Mouse (Mus musculus): ENCODE measurements around the gene Tmpo.

The Tmpo gene

DNA sequence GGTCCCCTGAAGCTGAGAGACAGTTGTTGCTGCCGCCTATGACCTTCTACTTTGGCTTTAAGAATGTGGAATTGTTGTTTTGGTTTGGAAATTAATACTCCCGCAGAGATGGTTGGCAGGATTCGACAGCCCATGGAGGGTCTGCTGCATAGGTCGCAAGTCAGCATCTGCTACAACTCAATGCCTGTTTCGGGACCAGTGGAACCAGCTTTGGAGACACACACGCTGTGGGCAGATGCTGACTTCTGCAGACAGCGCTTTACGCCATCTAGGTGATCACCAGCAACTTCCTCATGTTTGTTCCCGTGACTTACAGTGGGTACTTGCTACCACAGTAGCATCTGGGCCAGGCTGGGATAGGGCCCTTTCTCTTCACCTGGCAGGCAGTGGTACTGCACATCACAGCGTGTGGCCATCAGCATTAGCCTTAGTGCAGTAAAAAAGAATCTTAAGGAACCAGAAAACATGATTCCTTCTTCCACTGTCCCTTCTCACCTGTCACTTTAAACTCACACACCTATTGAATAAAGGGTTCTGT, 38.4 kb downstream of the Tmpo start:
- CTCF ChIA-PET, result interaction anchor here in 2 of 4 experiments (0.6 to 2.1 kb wide), 2 partner anchors 24 to 33 kb away, joined by 5 read pairs; no protein-coding TSS in a partner anchor
- POLR2A ChIA-PET, result interaction anchor here in 2 of 4 experiments (1.1 to 5.3 kb wide), 8 partner anchors 10 to 38 kb away, joined by 3 to 33 read pairs (median 4); partner anchors contain the start of gene Tmpo (in 1 of the 2)

GRCm38 (mm10) chr10:91141564-91141963, 39.6 kb downstream of the Tmpo start:
- CTCF ChIA-PET, result interaction anchor here in 1 of 4 experiments (1.1 to 2.1 kb wide), 4 partner anchors 10 to 108 kb away, joined by 3 to 8 read pairs (median 5); no protein-coding TSS in a partner anchor
- POLR2A ChIA-PET, result interaction anchor here in 2 of 4 experiments (0.9 to 5.3 kb wide), 14 partner anchors 9 to 59 kb away, joined by 3 to 33 read pairs (median 4); partner anchors contain the start of genes Apaf1 (in 1 of the 2), Ikbip (in 1 of the 2) and Tmpo (in 1 of the 2)

GRCm38 (mm10) chr10:91139148-91139766, 41.9 kb downstream of the Tmpo start:
- POLR2A ChIA-PET, result interaction anchor here in 3 of 4 experiments (0.7 to 6.2 kb wide), 16 partner anchors 7 to 57 kb away, joined by 3 to 40 read pairs (median 6); partner anchors contain the start of genes Apaf1 (in 1 of the 3), Ikbip (in 1 of the 3) and Slc25a3 (in 1 of the 3)
- CTCF ChIA-PET, result interaction anchor here in 1 of 4 experiments (1.1 to 2.5 kb wide), 2 partner anchors 78 to 79 kb away, joined by 5 to 7 read pairs; no protein-coding TSS in a partner anchor

DNA sequence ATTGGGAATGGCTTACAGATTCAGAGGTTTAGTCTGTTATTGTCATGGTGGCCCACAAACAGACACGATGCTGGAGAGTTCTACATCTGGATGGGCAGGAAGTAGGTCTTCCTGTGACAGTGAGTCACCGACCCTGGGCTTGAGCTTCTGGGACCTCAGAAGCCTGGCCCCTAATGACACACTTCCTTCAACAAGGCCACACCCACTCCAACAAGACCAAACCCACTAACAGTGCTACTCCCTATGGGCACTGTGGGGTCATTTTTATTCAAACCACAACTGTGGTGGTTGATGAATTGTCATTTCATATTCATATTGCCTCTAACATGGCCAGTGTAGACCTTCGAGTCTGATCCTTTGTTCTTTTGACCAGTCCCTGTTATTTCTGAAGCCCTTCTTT, 42.8 kb downstream of the Tmpo start:
- CTCF ChIA-PET, result interaction anchor here in 3 of 4 experiments (0.6 to 2.5 kb wide), 3 partner anchors 11 to 448 kb away, joined by 3 to 7 read pairs (median 4); no protein-coding TSS in a partner anchor
- POLR2A ChIA-PET, result interaction anchor here in 3 of 4 experiments (0.8 to 6.2 kb wide), 17 partner anchors 10 to 56 kb away, joined by 3 to 40 read pairs (median 5); partner anchors contain the start of genes Apaf1 (in 1 of the 3) and Ikbip (in 1 of the 3)

DNA sequence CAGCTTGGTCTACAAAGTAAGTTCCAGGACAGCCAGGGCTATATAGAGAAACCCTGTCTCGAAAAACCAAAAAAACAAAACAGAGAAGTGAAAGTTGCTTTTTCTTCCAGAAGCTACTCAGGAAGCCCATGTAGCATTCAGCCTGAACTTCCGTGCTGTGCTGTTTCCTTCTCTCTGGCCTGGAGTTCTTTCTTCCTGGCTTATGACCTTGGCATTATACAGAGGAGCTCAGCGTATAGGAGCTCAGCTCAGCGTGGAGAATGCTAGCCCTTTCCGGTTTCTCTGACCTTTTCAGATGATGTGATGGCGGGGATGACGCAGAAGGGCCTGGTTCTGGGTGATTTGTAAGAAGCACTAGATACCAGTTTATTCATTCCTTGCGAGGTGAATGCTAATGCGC, 43.7 kb downstream of the Tmpo start:
- POLR2A ChIA-PET, result interaction anchor here (0.6 to 6.2 kb wide), 24 partner anchors 8 to 114 kb away, joined by 3 to 40 read pairs (median 4); partner anchors contain the start of genes Apaf1 (in 1 of the 4), Ikbip (in 1 of the 4) and Slc25a3 (in 1 of the 4)
- CTCF ChIA-PET, result interaction anchor here in 3 of 4 experiments (0.6 to 2.5 kb wide), 5 partner anchors 8 to 105 kb away, joined by 3 to 7 read pairs (median 3); no protein-coding TSS in a partner anchor

DNA sequence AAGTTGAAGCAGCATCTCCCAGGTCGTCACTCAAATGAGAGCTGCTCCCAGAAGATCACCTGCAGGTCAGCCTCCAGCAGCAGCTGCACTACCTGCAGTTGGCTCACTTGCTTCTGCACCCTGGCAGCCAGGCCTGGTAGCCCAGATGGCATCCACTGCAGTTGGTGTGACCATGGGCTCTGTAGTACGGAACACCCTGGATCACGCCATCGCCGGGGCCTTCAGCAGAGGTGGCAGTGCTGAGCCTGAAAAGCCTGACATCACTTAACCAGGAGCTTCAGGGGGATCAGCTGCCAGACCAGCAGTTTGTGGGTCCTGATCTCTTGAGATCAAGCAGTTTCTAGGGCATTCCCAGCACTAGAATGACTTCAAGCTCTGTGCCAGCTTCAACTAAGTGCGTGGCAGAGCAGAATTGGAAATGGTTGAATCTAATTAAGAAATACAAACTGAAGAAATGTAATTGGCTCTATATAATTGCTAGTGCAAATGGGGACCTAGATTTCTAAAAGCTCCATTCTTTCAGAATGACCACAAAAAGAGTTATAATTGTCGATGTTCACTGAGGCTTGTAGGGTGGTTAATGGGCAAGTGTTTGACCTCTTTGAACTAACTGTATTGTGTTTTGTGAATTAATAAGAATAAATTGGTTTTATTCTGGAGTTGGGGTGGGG, 45.7 kb downstream of the Tmpo start:
- ChIA-PET POLR2A (interaction anchor here in 2 of 4 experiments (0.9 to 6.2 kb wide), 10 partner anchors 6 to 68 kb away, joined by 3 to 40 read pairs (median 4); partner anchors contain the start of genes Apaf1 (in 1 of the 2) and Ikbip (in 1 of the 2)), CTCF (interaction anchor here in 1 of 4 experiments (0.8 kb wide), 1 partner anchor 10 kb away, joined by 3 read pairs; no protein-coding TSS in a partner anchor)

GRCm38 (mm10) chr10:91131565-91131964, 49.5 kb downstream of the Tmpo start:
- ChIA-PET POLR2A (interaction anchor here in 3 of 4 experiments (0.6 to 6.1 kb wide), 19 partner anchors 8 to 103 kb away, joined by 3 to 33 read pairs (median 4); partner anchors contain the start of genes Apaf1 (in 1 of the 3), Ikbip (in 1 of the 3), Slc25a3 (in 1 of the 3) and Tmpo (in 1 of the 3)), CTCF (interaction anchor here in 1 of 4 experiments (0.7 to 1.2 kb wide), 3 partner anchors 9 to 35 kb away, joined by 3 to 8 read pairs (median 3); no protein-coding TSS in a partner anchor)

GRCm38 (mm10) chr10:91130792-91131191, 50.3 kb downstream of the Tmpo start:
- POLR2A ChIA-PET, result interaction anchor here in 3 of 4 experiments (0.6 to 6.1 kb wide), 12 partner anchors 8 to 52 kb away, joined by 3 to 33 read pairs (median 6); partner anchors contain the start of genes Apaf1 (in 1 of the 3), Ikbip (in 1 of the 3) and Tmpo (in 1 of the 3)
- CTCF ChIA-PET, result interaction anchor here in 2 of 4 experiments (0.6 to 1.2 kb wide), 2 partner anchors 11 to 129 kb away, joined by 4 to 8 read pairs; no protein-coding TSS in a partner anchor

- POLR2A ChIA-PET, result interaction anchor here in 2 of 4 experiments (0.5 to 2.0 kb wide), 4 partner anchors 9 to 38 kb away, joined by 3 to 9 read pairs (median 5); no protein-coding TSS in a partner anchor
- CTCF ChIA-PET, result interaction anchor here in 1 of 4 experiments (0.8 kb wide), 1 partner anchor 15 kb away, joined by 3 read pairs; no protein-coding TSS in a partner anchor
Observed at GRCm38 (mm10) chr10:91128551-91129160, 52.5 kb downstream of the Tmpo start.

- CTCF ChIA-PET, result interaction anchor here (0.6 to 1.6 kb wide), 7 partner anchors 10 to 167 kb away, joined by 3 to 6 read pairs (median 4); no protein-coding TSS in a partner anchor
- POLR2A ChIA-PET, result interaction anchor here in 3 of 4 experiments (0.9 to 2.0 kb wide), 16 partner anchors 8 to 60 kb away, joined by 3 to 9 read pairs (median 4); partner anchors contain the start of genes Apaf1 (in 2 of the 3) and Ikbip (in 2 of the 3)
Observed at GRCm38 (mm10) chr10:91127395-91127794, 53.7 kb downstream of the Tmpo start.

DNA sequence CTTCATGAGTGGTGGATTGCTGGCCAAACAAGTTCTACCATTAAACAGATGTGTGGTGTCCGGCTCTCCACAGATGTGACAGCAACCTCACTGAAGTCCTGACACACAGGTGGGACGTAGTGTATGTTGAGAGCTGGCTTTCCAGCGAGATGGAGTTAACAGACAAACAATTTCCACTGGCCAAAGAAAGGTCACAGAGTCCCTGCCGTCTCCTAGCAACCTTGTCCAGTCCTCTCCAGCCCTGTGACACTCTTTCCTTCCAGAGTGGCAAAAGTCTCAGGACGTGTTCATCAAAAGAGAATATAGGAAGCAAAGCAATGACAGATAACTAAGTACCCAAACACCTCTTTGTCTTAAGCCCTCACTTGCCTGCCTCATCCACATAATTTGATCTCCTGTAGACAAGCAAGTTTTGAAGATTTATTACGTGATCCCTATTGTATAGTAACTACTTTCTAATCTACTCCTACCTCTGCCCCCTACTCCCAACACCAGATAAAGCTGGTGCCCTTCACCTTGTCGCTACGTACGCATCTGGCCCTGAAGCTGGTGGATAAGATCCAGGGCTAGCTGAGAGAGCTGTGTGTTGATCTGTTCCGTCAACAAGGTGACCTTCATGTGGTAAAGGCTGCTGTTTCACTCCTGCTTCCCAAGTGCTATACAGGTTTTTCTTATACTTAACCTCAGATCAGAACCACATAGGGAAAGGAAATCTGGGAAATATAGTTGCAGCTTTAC, 54.3 kb downstream of the Tmpo start:
- POLR2A ChIA-PET, result interaction anchor here in 3 of 4 experiments (0.6 to 2.0 kb wide), 17 partner anchors 9 to 357 kb away, joined by 3 to 9 read pairs (median 4); partner anchors contain the start of genes Apaf1 (in 2 of the 3) and Ikbip (in 2 of the 3)
- CTCF ChIA-PET, result interaction anchor here (0.6 to 1.6 kb wide), 7 partner anchors 10 to 168 kb away, joined by 3 to 6 read pairs (median 4); no protein-coding TSS in a partner anchor

DNA sequence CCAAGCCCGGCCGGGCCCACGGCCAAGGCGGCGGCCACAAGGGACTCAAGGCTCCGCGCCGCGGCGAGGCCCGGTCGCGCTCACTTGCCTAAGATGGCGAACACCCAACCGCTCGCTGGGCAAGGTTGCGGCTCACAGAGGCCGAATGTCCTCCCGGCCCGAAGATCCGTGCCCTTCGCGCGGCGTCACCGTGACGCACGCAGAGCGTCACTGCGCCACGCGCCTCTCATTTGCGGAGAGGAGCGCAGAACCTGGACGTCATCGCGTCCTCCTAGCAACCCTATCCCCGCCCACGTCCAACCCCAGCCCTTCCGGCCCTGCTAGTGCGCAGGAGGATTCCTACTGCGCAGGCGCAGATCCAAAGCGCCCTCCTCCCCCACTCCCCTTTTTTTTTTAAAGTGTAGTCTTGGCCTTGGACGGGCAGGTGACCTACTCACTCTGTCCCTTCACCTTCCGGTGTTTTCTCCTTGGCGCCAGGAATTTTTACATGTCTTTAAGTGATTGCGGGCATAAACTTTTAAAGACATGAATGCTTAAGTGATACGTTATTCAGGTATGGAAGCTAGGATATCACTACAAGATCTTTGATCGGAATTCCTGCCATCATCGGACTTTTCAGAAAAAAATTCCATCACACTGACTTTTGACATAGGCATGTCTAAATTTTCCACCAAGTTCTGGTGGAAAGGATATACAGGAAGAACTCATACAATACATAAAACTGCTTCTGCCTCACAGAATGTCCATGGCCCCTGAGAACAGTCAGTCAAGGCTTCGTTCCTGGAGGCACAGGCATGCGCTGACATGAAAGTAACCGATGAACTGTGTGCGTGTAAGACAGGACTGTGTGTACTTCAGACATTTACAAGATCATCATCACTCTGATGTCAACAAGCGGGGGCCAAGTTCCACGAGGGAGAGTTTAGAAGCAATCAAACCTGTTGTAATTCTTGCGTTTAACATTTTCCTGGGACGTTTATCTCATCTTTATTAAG, 57.0 kb downstream of the Tmpo start, which contains the start of gene Slc25a3:
Slc25a3 (minus strand) TSS at position 232 of the 995 bp plus-strand sequence.
- CTCF ChIA-PET, result interaction anchor here in 3 of 4 experiments (0.6 to 2.0 kb wide), 5 partner anchors 15 to 96 kb away, joined by 3 to 6 read pairs (median 3); partner anchors contain the start of genes Apaf1 (in 1 of the 3) and Ikbip (in 1 of the 3)
- POLR2A ChIA-PET, result interaction anchor here in 3 of 4 experiments (0.6 to 3.9 kb wide), 31 partner anchors 8 to 112 kb away, joined by 3 to 16 read pairs (median 4); partner anchors contain the start of genes Apaf1 (in 2 of the 3), Ikbip (in 2 of the 3) and Tmpo (in 1 of the 3)

DNA sequence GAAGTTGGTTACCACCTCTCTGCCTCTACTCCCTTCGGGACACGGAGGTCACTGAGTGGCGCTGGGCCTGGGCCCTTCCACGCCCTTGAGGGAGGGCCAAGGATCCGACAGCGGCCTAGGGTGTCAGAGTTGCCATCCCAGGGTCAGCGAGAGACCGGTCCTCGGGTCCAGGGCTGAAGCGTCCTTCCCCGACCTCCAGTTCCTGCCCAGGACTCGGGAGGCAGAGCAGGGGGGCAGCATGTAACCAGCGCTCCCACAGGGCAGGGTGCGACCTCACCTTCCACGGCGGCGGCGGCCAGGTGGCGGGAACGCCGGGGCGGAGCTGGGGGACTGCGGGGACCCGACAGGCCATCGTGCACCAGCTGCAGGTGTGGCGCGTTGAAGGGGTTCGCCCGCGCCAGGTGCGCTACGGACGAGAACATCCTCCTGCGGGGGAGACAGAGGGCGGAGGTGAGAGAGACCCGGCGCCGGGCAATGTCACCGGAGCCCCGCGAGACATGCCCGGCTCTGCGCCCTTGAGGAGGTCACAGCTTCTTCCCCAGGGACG, 57.8 kb downstream of the Tmpo start:
- POLR2A ChIA-PET, result interaction anchor here (0.7 to 3.9 kb wide), 22 partner anchors 8 to 62 kb away, joined by 3 to 16 read pairs (median 4); partner anchors contain the start of genes Apaf1 (in 2 of the 4), Ikbip (in 2 of the 4) and Tmpo (in 1 of the 4)
- CTCF ChIA-PET, result interaction anchor here in 1 of 4 experiments (2.0 kb wide), 1 partner anchor 41 kb away, joined by 5 read pairs; the partner anchor contains the start of genes Apaf1 and Ikbip

- ChIA-PET CTCF (interaction anchor here in 1 of 4 experiments (1.1 kb wide), 1 partner anchor 9 kb away, joined by 3 read pairs; no protein-coding TSS in a partner anchor), POLR2A (interaction anchor here (0.6 to 3.9 kb wide), 17 partner anchors 8 to 59 kb away, joined by 3 to 16 read pairs (median 6); partner anchors contain the start of genes Apaf1 (in 2 of the 4), Ikbip (in 2 of the 4) and Tmpo (in 1 of the 4))
Observed at GRCm38 (mm10) chr10:91122646-91123045, 58.5 kb downstream of the Tmpo start.
